Mouse (Mus musculus): ENCODE data around the gene Pbx1. TPM values are rescaled to one million over a fixed set of nuclear protein-coding genes. Genes with fewer than 3 reads are reported as not detected.

Gene Pbx1
- total and polyA plus RNA-seq, 2 experiments from 2014 or later = 37.6 to 44.4 TPM

DNA sequence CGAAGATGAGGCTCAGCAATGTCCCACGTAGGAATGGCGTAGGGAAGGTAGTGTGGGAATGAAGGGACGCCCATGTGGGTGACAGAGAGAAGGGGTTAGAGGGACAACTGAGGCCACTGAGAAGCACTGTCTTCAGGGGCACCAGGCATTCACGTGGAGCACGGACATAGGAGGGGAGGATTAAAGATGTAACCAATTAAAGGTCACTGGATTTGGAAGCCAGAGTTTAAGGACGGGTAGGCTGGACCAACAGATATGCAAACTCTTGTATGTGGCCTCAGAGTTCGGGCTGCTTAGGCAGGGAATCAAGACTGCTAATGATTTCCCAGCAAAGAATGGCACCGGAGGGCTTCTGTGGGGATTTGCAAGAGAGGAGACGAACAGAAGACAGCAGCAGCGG is 252.4 kb downstream of the Pbx1 start:
- no peak overlapping the region for H3K4me3 ChIP-seq (ENCODE audit: low read length)
- no peaks in the 10 kb centered on the region for H3K4me1 ChIP-seq (ENCODE audit: insufficient read depth, low read length)
- no peak for TF ChIP-seq CTCF (IDR thresholded peaks at IDR 0.05; ENCODE audit: low read depth)
- no peaks in the 10 kb centered on the region for H3K27me3 ChIP-seq (ENCODE audit: insufficient read depth, low read length)
- WGBS = 81% methylated on average over 11 of the region's 11 CpGs
- H3K4me2 ChIP-seq (ENCODE audit: low read depth, low read length) = no peak overlapping the region
- ATAC-seq = no peak
- DNase-seq (ENCODE audit: low spot score) = no peak
- no peaks in the 10 kb centered on the region for H3K9me3 ChIP-seq (ENCODE audit: low read length)
- H3K36me3 ChIP-seq (ENCODE audit: insufficient read depth, low read length) = peaks cover 15% of the 10 kb centered on the region; the same call in 1 of the 2 replicates
- H3K27ac ChIP-seq = no peak overlapping the region
- no peak overlapping the region for H3K9ac ChIP-seq (replicated peaks; ENCODE audit: low read length)

GRCm38 (mm10) chr1:168178611-168179010 is 253.5 kb downstream of the Pbx1 start:
- Histone ChIP-seq H3K36me3 (ENCODE audit: insufficient read depth, low read length) (peaks cover 14% of the 10 kb centered on the region; the same call in 1 of the 2 replicates), H3K9me3 (ENCODE audit: low read length) (no peaks in the 10 kb centered on the region), H3K27me3 (ENCODE audit: insufficient read depth, low read length) (no peaks in the 10 kb centered on the region), H3K4me2 (ENCODE audit: low read depth, low read length) (no peak overlapping the region), H3K27ac (no peak overlapping the region), H3K4me3 (ENCODE audit: low read length) (no peak overlapping the region), H3K4me1 (ENCODE audit: insufficient read depth, low read length) (no peaks in the 10 kb centered on the region), H3K9ac (replicated peaks; ENCODE audit: low read length) (no peak overlapping the region)
- 74% methylated on average over 1 of the region's 1 CpGs for WGBS
- TF ChIP-seq CTCF (IDR thresholded peaks at IDR 0.05; ENCODE audit: low read depth) = no peak
- DNase-seq (ENCODE audit: low spot score) (no peak), ATAC-seq (no peak)

- Histone ChIP-seq H3K9ac (replicated peaks; ENCODE audit: low read length) (no peak overlapping the region), H3K4me1 (ENCODE audit: insufficient read depth, low read length) (no peaks in the 10 kb centered on the region), H3K27ac (no peak overlapping the region), H3K36me3 (ENCODE audit: insufficient read depth, low read length) (no peaks in the 10 kb centered on the region), H3K9me3 (ENCODE audit: low read length) (no peaks in the 10 kb centered on the region), H3K4me2 (ENCODE audit: low read depth, low read length) (no peak overlapping the region), H3K4me3 (ENCODE audit: low read length) (no peak overlapping the region), H3K27me3 (ENCODE audit: insufficient read depth, low read length) (no peaks in the 10 kb centered on the region)
- no peak for TF ChIP-seq CTCF (IDR thresholded peaks at IDR 0.05; ENCODE audit: low read depth)
- DNase-seq (ENCODE audit: low spot score) (no peak), ATAC-seq (no peak)
- WGBS = 85% methylated on average over 4 of the region's 4 CpGs
Observed at GRCm38 (mm10) chr1:168175586-168175985, 256.5 kb downstream of the Pbx1 start.

DNA sequence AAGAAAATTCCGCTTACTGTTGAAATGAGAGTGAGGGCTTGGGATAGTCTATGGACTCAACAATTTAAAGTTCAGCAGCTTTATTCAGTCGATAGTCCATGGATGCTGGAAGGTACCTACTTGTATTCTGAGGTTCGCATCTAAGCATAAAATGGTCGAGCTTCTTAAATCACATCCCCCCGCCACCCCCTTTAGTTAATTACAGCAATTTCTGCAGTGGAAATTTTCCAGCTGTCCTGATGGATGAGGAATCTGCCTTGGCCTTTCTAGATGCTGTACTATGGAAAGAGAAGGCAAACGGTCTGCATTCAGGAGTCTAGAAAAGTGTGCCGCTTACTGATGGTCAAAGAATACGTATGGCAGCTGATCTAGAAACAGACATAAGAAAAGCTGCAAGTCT is 262.3 kb downstream of the Pbx1 start:
- no peaks in the 10 kb centered on the region for H3K36me3 ChIP-seq (ENCODE audit: insufficient read depth, low read length)
- no peaks in the 10 kb centered on the region for H3K27me3 ChIP-seq (ENCODE audit: insufficient read depth, low read length)
- H3K9ac ChIP-seq (replicated peaks; ENCODE audit: low read length) = no peak overlapping the region
- DNase-seq (ENCODE audit: low spot score) (no peak), ATAC-seq (no peak)
- H3K9me3 ChIP-seq (ENCODE audit: low read length) = no peaks in the 10 kb centered on the region
- WGBS = 80% methylated on average over 8 of the region's 8 CpGs
- no peak for TF ChIP-seq CTCF (IDR thresholded peaks at IDR 0.05; ENCODE audit: low read depth)
- H3K4me3 ChIP-seq (ENCODE audit: low read length) = no peak overlapping the region
- peaks cover 6% of the 10 kb centered on the region; the same call in 1 of the 2 replicates for H3K4me1 ChIP-seq (ENCODE audit: insufficient read depth, low read length)
- H3K27ac ChIP-seq = no peak overlapping the region
- H3K4me2 ChIP-seq (ENCODE audit: low read depth, low read length) = no peak overlapping the region

GRCm38 (mm10) chr1:168169052-168169779 is 262.9 kb downstream of the Pbx1 start:
- H3K27ac ChIP-seq = no peak overlapping the region
- DNase-seq (ENCODE audit: low spot score) (no peak), ATAC-seq (no peak)
- no peak overlapping the region for H3K4me2 ChIP-seq (ENCODE audit: low read depth, low read length)
- H3K9me3 ChIP-seq (ENCODE audit: low read length) = no peaks in the 10 kb centered on the region
- peaks cover 12% of the 10 kb centered on the region; the same call in 1 of the 2 replicates for H3K4me1 ChIP-seq (ENCODE audit: insufficient read depth, low read length)
- no peak overlapping the region for H3K4me3 ChIP-seq (ENCODE audit: low read length)
- no peak for TF ChIP-seq CTCF (IDR thresholded peaks at IDR 0.05; ENCODE audit: low read depth)
- 56% methylated on average over 10 of the region's 10 CpGs for WGBS
- H3K27me3 ChIP-seq (ENCODE audit: insufficient read depth, low read length) = no peaks in the 10 kb centered on the region
- H3K9ac ChIP-seq (replicated peaks; ENCODE audit: low read length) = no peak overlapping the region
- no peaks in the 10 kb centered on the region for H3K36me3 ChIP-seq (ENCODE audit: insufficient read depth, low read length)

- DNase-seq (ENCODE audit: low spot score) (no peak), ATAC-seq (no peak)
- H3K9ac ChIP-seq (replicated peaks; ENCODE audit: low read length) = no peak overlapping the region
- no peaks in the 10 kb centered on the region for H3K9me3 ChIP-seq (ENCODE audit: low read length)
- no peak for TF ChIP-seq CTCF (IDR thresholded peaks at IDR 0.05; ENCODE audit: low read depth)
- no peak overlapping the region for H3K27ac ChIP-seq
- no peaks in the 10 kb centered on the region for H3K36me3 ChIP-seq (ENCODE audit: insufficient read depth, low read length)
- H3K4me2 ChIP-seq (ENCODE audit: low read depth, low read length) = no peak overlapping the region
- WGBS = 93% methylated on average over 5 of the region's 5 CpGs
- H3K27me3 ChIP-seq (ENCODE audit: insufficient read depth, low read length) = no peaks in the 10 kb centered on the region
- no peak overlapping the region for H3K4me3 ChIP-seq (ENCODE audit: low read length)
- peaks cover 12% of the 10 kb centered on the region; the same call in 1 of the 2 replicates for H3K4me1 ChIP-seq (ENCODE audit: insufficient read depth, low read length)
Observed at GRCm38 (mm10) chr1:168167781-168168180, 264.3 kb downstream of the Pbx1 start.

DNA sequence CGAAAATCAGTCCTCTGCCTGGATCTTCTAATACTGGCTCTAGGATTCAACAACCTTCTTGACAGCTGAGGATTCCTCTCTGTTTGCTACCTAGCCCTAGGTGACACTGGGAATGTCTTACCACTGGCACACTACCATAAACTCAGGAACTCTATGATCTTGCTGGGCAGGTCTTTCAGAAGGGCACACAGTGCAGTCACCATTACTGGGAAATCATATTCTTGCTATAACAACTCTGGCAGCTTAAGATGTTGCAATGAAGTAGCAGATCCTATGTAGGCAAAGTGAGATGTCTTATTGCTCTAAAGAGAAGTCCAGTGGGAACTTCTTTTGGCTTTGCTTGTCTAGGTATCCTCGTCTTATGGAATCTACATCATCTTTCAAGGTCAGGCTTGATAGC is 265.2 kb downstream of the Pbx1 start:
- TF ChIP-seq CTCF (IDR thresholded peaks at IDR 0.05; ENCODE audit: low read depth) = no peak
- Histone ChIP-seq H3K36me3 (ENCODE audit: insufficient read depth, low read length) (no peaks in the 10 kb centered on the region), H3K9ac (replicated peaks; ENCODE audit: low read length) (no peak overlapping the region), H3K27ac (no peak overlapping the region), H3K27me3 (ENCODE audit: insufficient read depth, low read length) (no peaks in the 10 kb centered on the region), H3K4me3 (ENCODE audit: low read length) (no peak overlapping the region), H3K4me2 (ENCODE audit: low read depth, low read length) (no peak overlapping the region), H3K4me1 (ENCODE audit: insufficient read depth, low read length) (peaks cover 12% of the 10 kb centered on the region; the same call in 1 of the 2 replicates), H3K9me3 (ENCODE audit: low read length) (no peaks in the 10 kb centered on the region)
- DNase-seq (ENCODE audit: low spot score) (no peak), ATAC-seq (no peak)
- 95% methylated on average over 2 of the region's 2 CpGs for WGBS
